Mouse (Mus musculus): ENCODE data around the gene Exd1. TPM values are rescaled to one million over a fixed set of nuclear protein-coding genes. Genes with fewer than 3 reads are reported as not detected.

The Exd1 gene
- 0.47 and 0.60 TPM in 2 replicates for polyA plus RNA-seq (2015; fragmentation: Nextera tagmentation; extraction: Ambion mirVana)

DNA sequence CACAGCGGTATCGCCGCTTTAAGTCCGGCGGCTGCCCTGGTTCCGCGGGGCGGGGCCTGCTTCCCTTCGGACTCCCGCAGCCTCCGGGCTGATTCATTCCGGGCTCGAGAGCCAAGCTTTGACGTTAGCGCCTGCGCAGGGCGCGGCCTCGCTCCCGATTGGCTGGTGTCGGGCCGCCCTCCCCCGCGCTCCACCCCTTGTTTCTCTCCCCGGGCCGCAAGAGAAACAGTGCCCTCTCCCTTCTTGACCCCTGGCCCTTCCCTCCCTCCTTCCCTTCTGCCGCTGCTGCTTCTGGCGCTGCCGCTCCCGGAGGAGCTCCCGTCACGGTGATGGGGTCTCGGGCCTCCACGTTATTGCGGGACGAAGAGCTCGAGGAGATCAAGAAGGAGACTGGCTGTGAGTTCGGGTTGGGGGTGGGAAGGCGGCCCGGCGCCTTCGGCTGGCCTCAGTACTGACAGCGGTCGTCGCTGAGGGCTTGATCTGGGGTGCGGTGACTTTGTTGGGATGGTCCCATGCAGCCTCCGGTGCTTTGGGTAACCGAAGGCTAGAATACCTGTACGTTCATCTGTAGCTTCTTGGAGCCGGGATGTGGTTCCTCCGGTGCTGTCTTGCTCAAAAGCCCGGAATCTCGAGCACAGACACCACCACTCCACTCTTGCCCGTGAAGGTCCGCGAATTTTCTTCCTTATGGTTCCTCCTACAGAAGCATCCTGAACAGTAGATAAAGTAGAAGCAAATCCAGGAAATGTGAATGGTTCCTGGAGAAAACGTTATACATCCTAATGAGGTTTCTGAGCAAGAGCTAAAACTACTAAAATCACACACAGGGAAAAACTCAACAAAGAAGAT, at the start of gene Exd1, which contains the start of gene Chp1:
Gene Exd1, minus strand, starts transcription at position 106 of the 849 bp plus-strand sequence.
Gene Chp1, plus strand, starts transcription at position 176 of the 849 bp plus-strand sequence.
- Histone ChIP-seq H3K4me2 (peak within 1 kb of the TSS; percentile 62), H3K4me1 (replicated peaks) (peaks cover 23% of the 10 kb centered on the region), H3K27me3 (no peaks in the 10 kb centered on the region), H3K4me3 (peak within 1 kb of the TSS; percentile 87), H3K36me3 (no peaks in the 10 kb centered on the region), H3K27ac (replicated peaks) (peak within 1 kb of the TSS; percentile 83), H3K9ac (peak within 1 kb of the TSS; percentile 72), H3K9me3 (no peaks in the 10 kb centered on the region)
- under 1% methylated on average over 57 of the region's 57 CpGs for WGBS
- peak; percentile 99 for ATAC-seq (ENCODE audit: low FRiP score, low read depth)

DNA sequence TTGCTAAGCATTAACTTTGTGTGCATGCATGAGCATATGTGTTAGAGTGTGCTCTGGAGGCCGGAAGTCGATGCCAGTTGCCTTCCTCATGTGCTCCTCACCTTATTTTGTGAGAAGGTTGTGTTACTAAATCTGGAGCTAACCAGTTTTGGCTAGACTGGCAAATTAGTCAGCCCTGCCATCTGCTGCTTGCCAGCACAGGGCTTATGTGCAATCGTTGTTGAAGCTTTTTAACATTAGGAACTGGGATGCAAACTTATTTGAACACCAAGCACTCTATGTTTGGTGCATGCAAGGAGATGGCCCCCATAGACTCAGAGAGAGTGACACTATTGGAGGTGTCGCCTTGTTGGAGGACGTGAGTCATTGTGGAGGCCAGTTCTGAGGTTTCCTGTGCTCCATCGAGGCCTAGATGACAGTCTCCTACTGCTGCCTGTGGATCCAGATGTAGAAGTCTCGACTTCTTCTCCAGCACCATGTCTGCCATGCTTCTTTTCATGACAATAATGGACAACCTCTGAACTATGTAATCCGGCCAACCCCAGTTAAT, 49.4 kb upstream of the Exd1 start:
- H3K4me1 ChIP-seq (replicated peaks): peaks cover 42% of the 10 kb centered on the region
- H3K9ac ChIP-seq: no peak overlapping the region
- no peak overlapping the region for H3K4me3 ChIP-seq
- peaks cover 39% of the 10 kb centered on the region for H3K36me3 ChIP-seq
- WGBS: 91% methylated on average over 8 of the region's 8 CpGs
- no peak for ATAC-seq (ENCODE audit: low FRiP score, low read depth)
- no peaks in the 10 kb centered on the region for H3K27me3 ChIP-seq
- H3K27ac ChIP-seq (replicated peaks): no peak overlapping the region
- H3K4me2 ChIP-seq: no peak overlapping the region
- H3K9me3 ChIP-seq: no peaks in the 10 kb centered on the region

DNA sequence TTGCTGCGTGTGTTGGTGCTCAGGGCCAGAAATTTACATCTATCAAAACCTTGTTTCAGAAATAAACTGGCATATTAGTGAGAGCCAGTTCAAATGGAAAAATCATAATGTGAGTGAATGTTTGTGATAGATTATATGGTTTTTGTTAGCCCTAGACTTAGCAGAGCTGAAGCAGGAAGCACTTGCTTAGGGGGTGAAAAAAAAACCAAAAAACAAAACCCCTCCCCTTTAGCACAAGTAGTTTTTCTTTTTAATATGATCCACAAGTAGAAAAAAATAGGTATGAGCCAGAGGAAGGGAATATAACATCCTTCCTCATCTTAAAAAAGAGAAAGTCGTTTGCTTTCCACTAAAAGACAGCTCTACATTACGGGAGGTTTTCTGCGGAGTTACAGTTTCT, 47.9 kb upstream of the Exd1 start:
- H3K9ac ChIP-seq: peak overlapping the region; percentile 94
- no peaks in the 10 kb centered on the region for H3K27me3 ChIP-seq
- H3K4me2 ChIP-seq: peak overlapping the region; percentile 63
- peak overlapping the region; percentile 96 for H3K4me3 ChIP-seq
- no peak for ATAC-seq (ENCODE audit: low FRiP score, low read depth)
- no peaks in the 10 kb centered on the region for H3K9me3 ChIP-seq
- peaks cover 38% of the 10 kb centered on the region for H3K36me3 ChIP-seq
- peaks cover 31% of the 10 kb centered on the region for H3K4me1 ChIP-seq (replicated peaks)
- 44% methylated on average over 4 of the region's 4 CpGs for WGBS
- H3K27ac ChIP-seq (replicated peaks): no peak overlapping the region

DNA sequence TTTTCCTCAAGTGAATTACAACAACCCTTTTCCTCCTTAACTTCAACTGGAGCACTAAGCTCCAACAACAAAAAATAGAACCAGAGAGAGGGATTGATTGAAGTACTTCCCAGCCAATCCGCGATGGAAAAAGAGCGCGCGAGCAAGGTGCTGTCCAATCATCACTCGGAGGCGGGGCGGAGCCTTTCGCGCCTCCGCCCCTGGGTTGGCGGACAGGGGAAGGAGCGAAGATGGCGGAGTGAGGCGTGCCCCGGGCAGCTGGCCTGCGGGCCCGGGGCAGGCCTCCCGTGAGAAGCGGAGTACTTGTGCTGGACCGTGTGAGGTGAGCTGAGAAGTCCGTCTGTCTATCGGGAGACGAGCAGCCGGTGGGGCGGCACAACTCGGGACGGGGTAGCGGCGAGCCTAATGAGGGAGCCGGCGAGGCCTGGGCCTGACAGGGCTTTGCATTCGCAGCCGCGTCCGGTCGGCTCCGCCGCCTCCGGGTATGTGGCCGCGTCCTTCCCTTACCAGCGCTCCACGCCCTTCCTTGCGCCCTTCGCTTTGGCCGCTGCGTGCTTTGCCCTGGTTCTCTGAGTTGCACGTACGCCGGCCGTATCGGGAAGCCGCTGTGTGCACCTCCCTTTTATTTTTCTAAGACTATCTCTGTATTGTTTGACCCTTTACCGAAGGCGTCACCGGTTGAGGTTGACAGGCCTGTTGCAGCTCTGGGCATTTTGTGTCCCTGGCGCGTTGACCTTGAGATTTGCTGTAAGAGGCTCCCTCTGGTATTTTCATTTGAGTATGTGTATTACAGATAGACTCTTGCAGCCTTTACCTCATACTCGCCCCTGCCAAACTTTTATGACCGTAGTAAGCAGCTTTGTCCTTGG, 46.9 kb upstream of the Exd1 start:
- H3K4me1 ChIP-seq (replicated peaks): peaks cover 28% of the 10 kb centered on the region
- ATAC-seq (ENCODE audit: low FRiP score, low read depth): peak; percentile 99
- H3K9ac ChIP-seq: peak overlapping the region; percentile 94
- H3K9me3 ChIP-seq: no peaks in the 10 kb centered on the region
- WGBS: under 1% methylated on average over 59 of the region's 61 CpGs
- H3K27ac ChIP-seq (replicated peaks): peak overlapping the region; percentile 89
- no peaks in the 10 kb centered on the region for H3K27me3 ChIP-seq
- H3K4me2 ChIP-seq: peak overlapping the region; percentile 63
- H3K4me3 ChIP-seq: peak overlapping the region; percentile 96
- peaks cover 32% of the 10 kb centered on the region for H3K36me3 ChIP-seq

DNA sequence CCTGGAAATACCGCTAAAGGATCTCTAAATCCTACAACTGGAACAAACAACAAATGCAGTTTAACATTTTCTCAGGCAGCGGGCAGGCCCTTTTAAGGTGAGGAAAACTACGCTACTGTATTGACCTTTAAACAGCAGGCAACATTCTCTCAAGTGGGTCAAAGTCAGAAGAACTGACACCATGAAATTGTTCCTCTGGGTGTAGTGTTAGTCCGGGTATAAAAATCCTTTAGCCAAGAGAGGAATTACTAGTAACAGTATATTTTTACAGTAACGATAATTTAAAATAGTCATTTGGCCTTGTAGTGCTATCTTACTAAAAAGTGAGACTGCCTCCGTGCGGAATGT, 46.3 kb upstream of the Exd1 start:
- peak; percentile 42; the same call in 1 of the 2 replicates for ATAC-seq (ENCODE audit: low FRiP score, low read depth)
- peaks cover 27% of the 10 kb centered on the region for H3K36me3 ChIP-seq
- no peaks in the 10 kb centered on the region for H3K9me3 ChIP-seq
- WGBS: 8% methylated on average over 7 of the region's 7 CpGs
- H3K4me1 ChIP-seq (replicated peaks): peaks cover 28% of the 10 kb centered on the region
- peak overlapping the region; percentile 94; the same call in 1 of the 2 replicates for H3K9ac ChIP-seq
- H3K4me3 ChIP-seq: peak overlapping the region; percentile 96
- peak overlapping the region; percentile 63 for H3K4me2 ChIP-seq
- no peaks in the 10 kb centered on the region for H3K27me3 ChIP-seq
- peak overlapping the region; percentile 89 for H3K27ac ChIP-seq (replicated peaks)

DNA sequence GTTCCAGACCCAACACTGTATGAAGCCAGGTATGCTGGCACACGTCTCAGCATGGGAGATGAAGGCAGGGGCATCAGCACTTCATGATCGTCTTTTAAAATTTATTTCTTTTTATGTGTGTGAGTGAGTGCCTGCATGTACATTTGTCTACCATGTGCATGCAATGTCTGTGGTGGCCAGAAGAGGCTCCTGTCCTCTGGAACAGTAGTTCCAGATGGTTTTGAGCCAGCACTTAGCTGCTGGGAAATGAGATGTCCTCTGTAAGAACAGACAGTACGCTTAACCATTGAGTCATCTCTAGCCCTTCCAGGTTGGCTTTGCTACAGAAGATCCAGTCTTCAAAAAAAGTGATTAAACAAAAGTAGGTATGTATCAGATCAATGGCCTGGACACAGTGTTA, 43.8 kb upstream of the Exd1 start:
- no peak overlapping the region for H3K27ac ChIP-seq (replicated peaks)
- H3K4me2 ChIP-seq: no peak overlapping the region
- no peak overlapping the region for H3K4me3 ChIP-seq
- WGBS: 89% methylated on average over 3 of the region's 3 CpGs
- peaks cover 15% of the 10 kb centered on the region for H3K4me1 ChIP-seq (replicated peaks)
- no peak for ATAC-seq (ENCODE audit: low FRiP score, low read depth)
- peaks cover 11% of the 10 kb centered on the region for H3K36me3 ChIP-seq
- H3K27me3 ChIP-seq: no peaks in the 10 kb centered on the region
- no peaks in the 10 kb centered on the region for H3K9me3 ChIP-seq
- H3K9ac ChIP-seq: no peak overlapping the region

DNA sequence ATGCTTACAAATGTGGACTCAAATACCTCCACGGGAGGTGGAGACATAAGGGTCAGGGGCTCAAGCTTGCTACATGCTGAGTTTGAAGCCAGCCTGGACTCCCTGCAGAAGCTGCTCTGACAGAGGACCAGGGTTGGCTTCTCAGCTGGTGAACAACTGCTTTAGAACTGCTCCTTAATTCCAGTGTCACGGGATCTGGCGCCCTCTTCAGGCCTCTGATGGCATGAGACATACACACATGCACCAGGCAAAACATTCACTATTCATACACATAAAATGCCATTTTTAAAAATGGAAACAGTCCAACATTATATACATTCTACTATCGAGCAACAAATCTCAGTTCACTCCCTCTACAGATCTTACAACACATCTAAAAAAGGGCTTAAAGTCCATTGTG, 40.0 kb upstream of the Exd1 start:
- WGBS: 20% methylated on average over 4 of the region's 4 CpGs
- H3K4me2 ChIP-seq: no peak overlapping the region
- H3K9me3 ChIP-seq: no peaks in the 10 kb centered on the region
- H3K27me3 ChIP-seq: no peaks in the 10 kb centered on the region
- H3K27ac ChIP-seq (replicated peaks): no peak overlapping the region
- H3K9ac ChIP-seq: no peak overlapping the region
- ATAC-seq (ENCODE audit: low FRiP score, low read depth): no peak
- H3K36me3 ChIP-seq: peaks cover 13% of the 10 kb centered on the region
- no peaks in the 10 kb centered on the region for H3K4me1 ChIP-seq (replicated peaks)
- no peak overlapping the region for H3K4me3 ChIP-seq

DNA sequence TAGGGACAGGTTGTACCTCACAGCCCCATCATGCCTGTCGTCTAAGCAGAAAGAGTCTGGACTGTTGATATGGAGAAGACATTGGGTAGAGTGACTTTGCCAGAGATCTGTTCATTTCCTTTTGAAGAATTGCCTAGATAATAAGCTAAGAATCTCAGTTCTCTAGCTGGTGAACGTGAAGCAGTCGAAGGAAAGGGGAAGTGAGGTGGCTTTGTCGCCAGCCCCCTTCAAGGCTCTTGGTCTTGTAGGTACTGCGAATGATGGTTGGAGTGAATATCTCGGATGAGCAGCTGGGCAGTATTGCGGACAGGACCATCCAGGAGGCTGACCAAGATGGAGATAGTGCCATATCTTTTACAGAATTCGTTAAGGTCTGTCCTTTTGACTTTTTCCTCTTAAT, 36.9 kb upstream of the Exd1 start:
- Histone ChIP-seq H3K27ac (replicated peaks) (no peak overlapping the region), H3K4me2 (no peak overlapping the region), H3K9me3 (no peaks in the 10 kb centered on the region), H3K4me1 (replicated peaks) (no peaks in the 10 kb centered on the region), H3K4me3 (no peak overlapping the region), H3K9ac (no peak overlapping the region), H3K36me3 (peaks cover 20% of the 10 kb centered on the region; the same call in 1 of the 2 replicates), H3K27me3 (no peaks in the 10 kb centered on the region)
- no peak for ATAC-seq (ENCODE audit: low FRiP score, low read depth)
- WGBS: 93% methylated on average over 8 of the region's 8 CpGs

DNA sequence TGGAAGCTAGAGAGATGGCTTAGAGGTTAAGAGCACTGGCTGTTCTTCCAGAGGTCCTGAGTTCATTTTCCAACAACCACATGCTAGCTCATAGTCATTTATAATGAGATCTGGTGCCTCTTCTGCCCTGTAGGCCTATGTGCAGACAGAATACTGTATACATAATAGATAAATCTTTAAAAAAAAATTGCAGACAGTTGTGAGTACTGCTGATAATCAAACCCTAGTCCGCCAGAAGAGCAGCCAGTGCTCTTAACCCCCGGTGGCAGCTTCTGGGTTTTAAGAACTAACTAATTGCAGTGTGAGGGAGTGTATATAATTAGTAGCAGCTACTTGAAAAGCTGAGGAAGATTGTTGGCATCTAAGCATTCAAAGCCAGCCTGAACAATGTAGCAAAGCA, 36.0 kb upstream of the Exd1 start:
- no peaks in the 10 kb centered on the region for H3K9me3 ChIP-seq
- no peak for ATAC-seq (ENCODE audit: low FRiP score, low read depth)
- no peaks in the 10 kb centered on the region for H3K4me1 ChIP-seq (replicated peaks)
- no peaks in the 10 kb centered on the region for H3K27me3 ChIP-seq
- peaks cover 23% of the 10 kb centered on the region; the same call in 1 of the 2 replicates for H3K36me3 ChIP-seq
- no peak overlapping the region for H3K4me3 ChIP-seq
- no peak overlapping the region for H3K27ac ChIP-seq (replicated peaks)
- H3K9ac ChIP-seq: no peak overlapping the region
- WGBS: 79% methylated on average over 2 of the region's 2 CpGs
- no peak overlapping the region for H3K4me2 ChIP-seq

DNA sequence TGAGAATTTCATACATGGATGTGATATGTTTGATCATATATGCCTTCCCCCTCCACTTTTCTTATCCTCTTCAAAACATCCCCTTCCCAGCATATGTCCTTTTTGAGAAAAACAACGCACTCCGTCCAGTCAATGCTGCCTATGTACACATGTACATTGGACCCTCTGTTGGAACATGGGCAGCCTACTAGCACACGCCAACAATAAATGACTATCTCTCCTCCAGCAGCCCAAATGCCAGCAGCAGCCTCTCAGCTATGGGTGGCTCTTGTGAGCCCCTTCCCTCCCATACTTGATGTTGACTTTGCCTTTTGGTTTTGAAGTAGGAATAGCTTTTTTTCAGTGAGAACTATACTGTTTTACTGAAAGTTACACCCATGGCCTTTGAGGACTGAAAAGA, 34.1 kb upstream of the Exd1 start:
- H3K27ac ChIP-seq (replicated peaks): no peak overlapping the region
- no peak overlapping the region for H3K4me2 ChIP-seq
- no peaks in the 10 kb centered on the region for H3K9me3 ChIP-seq
- WGBS: 94% methylated on average over 3 of the region's 3 CpGs
- H3K4me3 ChIP-seq: no peak overlapping the region
- H3K9ac ChIP-seq: no peak overlapping the region
- H3K4me1 ChIP-seq (replicated peaks): no peaks in the 10 kb centered on the region
- H3K36me3 ChIP-seq: 0 out of 2 replicates have a peak, but pooled peaks cover 20% of the 10 kb centered on the region
- ATAC-seq (ENCODE audit: low FRiP score, low read depth): no peak
- no peaks in the 10 kb centered on the region for H3K27me3 ChIP-seq

DNA sequence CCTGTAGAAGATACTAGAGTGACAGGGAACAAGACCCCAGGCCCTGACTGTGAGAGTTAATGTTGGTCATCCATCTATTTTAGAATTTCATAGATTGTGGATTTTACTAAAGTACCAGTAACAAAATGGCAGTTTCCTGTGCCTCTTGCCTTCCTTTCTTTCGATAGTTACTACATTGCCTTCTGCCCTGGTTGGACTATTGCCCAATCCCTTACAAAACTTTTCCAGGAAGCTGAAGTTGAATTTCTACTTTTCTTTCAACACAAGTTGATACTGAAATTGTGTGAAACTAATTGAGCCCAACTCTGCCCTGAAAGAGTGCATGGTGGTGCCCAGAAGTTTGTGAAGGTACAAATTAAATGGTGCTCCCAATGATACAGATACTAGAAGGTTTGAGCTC, 25.0 kb upstream of the Exd1 start:
- WGBS: 95% methylated on average over 1 of the region's 1 CpGs
- Histone ChIP-seq H3K27me3 (no peaks in the 10 kb centered on the region), H3K9ac (no peak overlapping the region), H3K4me3 (no peak overlapping the region), H3K9me3 (no peaks in the 10 kb centered on the region), H3K4me2 (no peak overlapping the region), H3K36me3 (peaks cover 31% of the 10 kb centered on the region), H3K4me1 (replicated peaks) (no peaks in the 10 kb centered on the region), H3K27ac (replicated peaks) (no peak overlapping the region)
- no peak for ATAC-seq (ENCODE audit: low FRiP score, low read depth)

Data from hindbrain, embryonic 15.5 days (tissue).